Mouse (Mus musculus): Measurements from ENCODE around the gene Abi3bp.

- TF ChIP-seq POLR2A (IDR thresholded peaks at IDR 0.05; ENCODE audit: borderline replicate concordance, control insufficient read depth, low read depth, low read length) = no peak
- TF ChIP-seq CTCF (IDR thresholded peaks at IDR 0.05; ENCODE audit: control insufficient read depth, insufficient read depth, low read length) = no peak
Measured at GRCm38 (mm10) chr16:56610572-56610971, 132.9 kb downstream of the Abi3bp start.

All from bone marrow, adult 2 months (tissue).